Mouse (Mus musculus) megakaryocyte, adult 5-6 weeks (primary cell): ENCODE data around the gene Fam219b. TPM values are rescaled to one million over a fixed set of nuclear protein-coding genes. Genes with fewer than 3 reads are reported as not detected.
A peak's percentile ranks its signal among the peaks of the same experiment; 100 is the strongest.

Experiments used
- ATAC-seq: 2 replicates; pipeline ENCODE4 v1.8.0; 2016; ENCODE audit warnings: mild to moderate bottlenecking, inconsistent platforms; ENCODE audit not compliant: poor library complexity, severe bottlenecking
- total RNA-seq, 2 experiments: library from RNA; stranded (forward) in 1 of 2; stranded (reverse) in 1 of 2; fragments of 153-499, 151-499 nt in 1 of 2; fragments of 221-1000, 200-1000 nt in 1 of 2; gene quantifications; 2 replicates each; pipeline versions ENCODE4 v1.2.3 to v1.2.4; 2015 to 2017

Fam219b gene
- total RNA-seq, 2 experiments from 2014 or later = 5.4 to 10.5 TPM

GRCm38 (mm10) chr9:57523754-57524153 is 13.6 kb upstream of the Fam219b start:
- no peak for ATAC-seq

DNA sequence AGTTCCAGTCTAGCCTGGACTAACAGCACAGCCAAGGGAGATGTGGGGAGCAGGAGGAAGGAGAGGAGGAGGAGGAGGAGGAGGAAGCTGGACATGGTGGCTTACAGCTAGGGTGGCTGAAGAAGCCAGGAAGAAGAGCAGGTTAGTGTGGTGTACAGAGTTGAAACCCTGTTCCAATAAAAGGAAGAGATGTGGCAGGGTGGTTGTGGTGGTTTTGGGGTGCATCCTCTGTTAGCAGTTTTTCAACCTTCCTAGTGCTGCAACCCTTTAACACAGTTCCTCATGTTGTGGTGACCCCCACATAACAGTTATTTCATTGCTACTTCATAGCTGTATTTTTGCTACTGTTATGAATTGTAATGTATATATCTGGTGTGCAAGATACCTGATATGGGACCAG is 12.9 kb upstream of the Fam219b start:
- peak; percentile 22; the same call in 1 of the 2 replicates for ATAC-seq

DNA sequence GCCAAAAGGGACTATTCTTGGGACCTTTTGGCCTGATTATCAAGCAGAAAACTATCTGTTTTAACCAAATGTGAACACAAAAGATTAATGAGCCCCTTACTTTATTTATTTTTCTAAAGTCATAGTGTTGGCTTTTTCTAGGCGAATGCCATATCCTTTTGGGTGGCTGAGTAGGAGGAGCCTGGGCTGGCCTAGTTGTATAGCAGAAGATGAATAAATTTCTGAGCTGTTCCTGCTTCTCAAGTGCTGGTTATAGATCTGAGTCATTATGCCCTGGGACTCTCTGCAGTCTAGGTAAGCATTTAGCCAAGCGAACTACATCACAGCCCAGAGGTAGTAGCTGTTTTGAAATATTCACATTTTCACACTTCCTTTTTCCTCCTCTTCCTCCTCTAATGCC is 11.8 kb upstream of the Fam219b start:
- ATAC-seq = no peak

DNA sequence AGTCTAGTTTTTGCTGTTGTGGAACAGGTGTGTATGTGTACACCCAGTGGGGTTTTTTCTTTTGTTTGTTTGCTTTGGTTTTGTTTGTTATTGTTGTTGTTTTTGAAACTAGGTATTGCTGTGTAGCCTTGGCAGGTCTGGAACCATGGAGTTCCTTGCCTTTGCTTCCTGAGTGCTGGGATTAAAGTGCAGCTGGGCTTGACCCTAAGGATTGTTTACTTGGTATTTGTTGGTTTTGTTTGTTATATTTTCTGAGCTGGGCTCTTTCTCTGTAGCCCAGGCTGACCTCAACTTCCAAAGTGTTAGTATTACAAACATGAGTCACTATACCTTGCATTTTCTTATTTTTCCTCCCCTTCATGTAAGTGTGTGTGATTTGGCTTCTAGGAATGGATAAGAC is 10.9 kb upstream of the Fam219b start:
- no peak for ATAC-seq

DNA sequence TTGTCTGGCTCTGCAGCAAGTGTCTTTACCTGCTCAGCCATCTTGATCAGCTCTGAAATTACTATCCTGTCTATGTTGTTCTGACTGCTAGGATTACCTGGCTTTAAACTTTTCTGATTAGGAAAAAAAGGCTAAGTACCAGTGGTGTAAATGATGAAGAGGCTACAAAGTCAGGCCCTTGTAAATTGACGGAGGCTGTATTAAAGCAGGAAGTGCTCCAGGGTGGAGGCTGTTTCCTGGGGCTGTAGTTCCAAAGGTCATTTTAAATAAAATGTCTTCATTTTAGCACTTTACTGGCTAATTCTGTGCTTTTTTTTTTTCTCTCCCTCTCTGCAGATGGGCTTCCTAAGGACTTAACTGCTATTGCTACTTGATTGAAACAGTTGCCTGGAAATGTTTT is 5.4 kb upstream of the Fam219b start:
- ATAC-seq = no peak

- no peak for ATAC-seq
These were observed 966 bp upstream of the Fam219b start for GRCm38 (mm10) chr9:57536362-57536761.

- no peak for ATAC-seq
These were observed 427 bp downstream of the Fam219b start for GRCm38 (mm10) chr9:57537728-57538181.

GRCm38 (mm10) chr9:57539550-57539949 is 2.2 kb downstream of the Fam219b start:
- peak; percentile 66 for ATAC-seq

GRCm38 (mm10) chr9:57541312-57541711 is 4.0 kb downstream of the Fam219b start:
- ATAC-seq = peak; percentile 37; the same call in 1 of the 2 replicates

GRCm38 (mm10) chr9:57543951-57544350 is 6.6 kb downstream of the Fam219b start:
- no peak for ATAC-seq

DNA sequence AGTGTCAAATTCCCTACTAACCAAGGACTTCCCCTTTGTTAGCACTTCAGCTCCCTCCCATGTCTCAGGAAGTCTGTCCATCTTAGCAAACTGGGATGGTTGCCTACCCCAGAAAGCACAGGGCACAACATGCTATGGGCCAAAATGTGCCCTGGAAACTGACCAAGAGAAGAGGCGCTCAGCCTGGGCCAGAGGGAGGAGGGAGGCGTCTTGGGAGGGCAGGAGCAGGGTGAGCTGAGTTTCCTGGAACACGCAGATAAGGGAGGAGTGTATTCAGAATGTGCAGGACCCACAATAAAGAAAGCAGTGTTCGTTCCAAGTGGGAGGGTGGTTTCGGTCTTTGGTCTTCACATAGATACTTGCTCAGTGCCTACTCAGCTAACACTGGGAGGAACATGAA is 10.0 kb downstream of the Fam219b start:
- ATAC-seq = no peak

GRCm38 (mm10) chr9:57547869-57548268 is 10.5 kb downstream of the Fam219b start:
- no peak for ATAC-seq

- no peak for ATAC-seq
These were observed 11.9 kb downstream of the Fam219b start for GRCm38 (mm10) chr9:57549186-57549585.

DNA sequence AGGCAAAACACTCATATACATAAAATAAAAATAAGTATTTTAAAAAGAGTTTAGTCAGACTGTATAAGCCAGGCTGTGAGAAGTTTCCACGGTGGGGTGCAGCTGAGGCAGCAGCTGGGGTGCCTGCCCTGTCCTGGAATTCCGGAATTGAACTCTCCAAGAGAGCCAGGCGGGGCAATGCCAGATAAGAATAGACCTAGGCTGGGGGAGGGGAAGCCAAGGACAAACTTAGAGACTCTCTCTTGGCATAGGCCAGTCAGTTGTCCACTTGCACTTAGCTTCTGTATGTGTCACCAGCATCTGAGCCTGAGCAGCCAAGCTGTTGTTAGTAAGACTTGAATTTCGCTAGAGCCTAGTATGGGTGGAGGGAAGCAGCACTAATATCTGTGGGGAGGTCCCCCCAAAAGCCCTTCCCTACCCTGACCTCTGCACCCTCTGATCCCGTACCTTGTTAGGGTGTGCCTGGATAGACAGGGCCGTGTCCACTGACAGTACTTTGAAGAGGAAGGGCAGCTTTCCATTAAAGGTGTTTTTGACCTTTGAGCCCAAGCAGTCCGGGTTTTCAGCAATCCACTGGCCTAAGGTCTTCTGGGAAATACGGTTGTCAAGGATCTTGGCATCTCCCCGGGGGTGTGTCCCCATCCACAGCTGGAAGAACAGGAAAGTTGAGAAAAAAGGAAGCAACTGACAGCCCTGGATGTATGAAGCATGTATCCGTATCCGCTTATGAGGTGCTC is 13.0 kb downstream of the Fam219b start:
- no peak for ATAC-seq

GRCm38 (mm10) chr9:57552139-57552887 is 15.0 kb downstream of the Fam219b start, which contains the start of gene Mpi:
Mpi (minus strand) TSS chr9:57552763.
- ATAC-seq = peak; percentile 80

GRCm38 (mm10) chr9:57553119-57553518 is 15.8 kb downstream of the Fam219b start:
- ATAC-seq = no peak

GRCm38 (mm10) chr9:57554753-57555152 is 17.4 kb downstream of the Fam219b start:
- no peak for ATAC-seq

DNA sequence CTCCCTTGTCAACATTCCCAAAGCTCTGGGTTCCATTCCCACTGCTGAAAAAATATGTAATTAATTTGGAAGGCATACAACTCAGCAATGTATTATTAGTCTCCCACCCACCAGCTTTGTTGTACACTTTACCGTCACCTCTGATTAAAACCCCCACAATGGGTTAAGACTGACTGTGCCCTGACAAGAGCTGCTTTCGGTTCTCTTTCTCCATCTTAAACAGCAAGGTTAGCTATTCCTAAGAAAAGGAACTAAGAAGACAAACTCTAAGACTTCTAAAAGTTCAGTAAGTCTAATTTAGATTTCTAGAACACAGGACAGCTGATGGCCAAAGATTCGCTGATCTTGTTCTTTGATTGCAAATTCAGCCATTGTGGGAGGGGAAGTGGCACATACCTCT is 19.9 kb downstream of the Fam219b start:
- no peak for ATAC-seq

DNA sequence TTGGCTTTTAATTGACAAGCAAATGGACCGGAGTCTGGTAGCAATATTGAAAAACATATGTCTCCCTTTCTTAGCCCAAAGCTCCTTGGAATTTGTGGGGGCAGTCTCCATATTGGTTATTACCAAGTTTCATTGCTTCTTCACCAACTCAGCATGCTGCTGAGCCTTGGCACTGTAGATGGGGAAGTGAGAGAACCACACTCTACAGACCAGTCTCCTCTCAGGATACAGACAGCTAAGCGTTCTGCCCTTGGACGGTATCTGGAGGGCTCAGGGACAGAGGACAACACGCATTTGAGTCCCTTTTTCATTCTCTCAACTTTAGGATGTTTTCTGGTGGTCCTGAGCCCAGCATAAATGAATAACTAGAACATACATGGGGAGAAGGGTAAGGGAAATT is 21.3 kb downstream of the Fam219b start:
- no peak for ATAC-seq

- ATAC-seq = no peak
These were observed 22.2 kb downstream of the Fam219b start for GRCm38 (mm10) chr9:57559568-57559967.

GRCm38 (mm10) chr9:57560263-57560662 is 22.9 kb downstream of the Fam219b start:
- ATAC-seq = no peak
